Mouse (Mus musculus): ENCODE results near the gene Pde7b.
A peak's percentile ranks its signal among the peaks of the same experiment; 100 is the strongest.

Pde7b gene

GRCm38 (mm10) chr10:20492216-20492964, 232.5 kb downstream of the Pde7b start:
- peak; percentile 35 for DNase-seq

DNA sequence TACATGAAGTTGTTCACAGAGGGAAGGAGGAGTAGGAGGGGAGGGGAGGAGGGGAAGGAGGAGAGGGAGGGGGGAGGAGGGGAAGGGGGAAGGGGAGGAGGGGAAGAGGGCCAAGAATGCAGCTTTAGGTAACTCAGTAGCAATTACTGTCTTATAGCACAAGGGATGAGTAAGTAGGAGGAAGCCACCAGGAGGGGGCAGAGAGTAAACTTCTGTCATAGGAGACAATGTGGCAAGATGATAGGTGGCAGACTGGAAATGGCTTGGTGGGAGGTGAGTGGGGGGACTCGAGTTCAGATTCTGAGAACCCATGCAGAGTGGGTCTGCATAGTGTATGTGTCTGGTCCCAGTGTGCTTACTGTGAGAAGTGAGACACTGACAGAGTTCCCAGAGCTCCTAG, 234.1 kb downstream of the Pde7b start:
- DNase-seq: no peak

DNA sequence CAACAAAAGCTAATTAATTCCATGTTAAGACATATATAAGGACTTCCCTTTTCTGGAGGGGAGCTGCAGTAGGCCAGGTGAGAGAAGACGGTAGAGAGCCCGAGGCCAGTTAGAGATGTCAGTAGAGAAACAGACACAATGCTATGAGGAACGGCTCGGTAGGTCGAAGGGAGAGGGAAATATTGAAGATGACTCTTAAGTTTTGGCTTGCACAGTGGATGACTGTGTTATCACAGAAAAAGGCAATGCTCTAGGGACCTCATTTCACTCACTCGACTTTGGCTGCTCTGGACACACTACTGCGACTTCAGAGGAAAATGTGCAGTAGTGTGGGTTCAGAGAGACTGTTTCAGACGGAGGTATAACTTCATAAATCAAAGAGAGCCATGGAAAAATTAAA, 234.6 kb downstream of the Pde7b start:
- DNase-seq: no peak

GRCm38 (mm10) chr10:20486461-20487253, 238.2 kb downstream of the Pde7b start:
- DNase-seq: peak; percentile 86

DNA sequence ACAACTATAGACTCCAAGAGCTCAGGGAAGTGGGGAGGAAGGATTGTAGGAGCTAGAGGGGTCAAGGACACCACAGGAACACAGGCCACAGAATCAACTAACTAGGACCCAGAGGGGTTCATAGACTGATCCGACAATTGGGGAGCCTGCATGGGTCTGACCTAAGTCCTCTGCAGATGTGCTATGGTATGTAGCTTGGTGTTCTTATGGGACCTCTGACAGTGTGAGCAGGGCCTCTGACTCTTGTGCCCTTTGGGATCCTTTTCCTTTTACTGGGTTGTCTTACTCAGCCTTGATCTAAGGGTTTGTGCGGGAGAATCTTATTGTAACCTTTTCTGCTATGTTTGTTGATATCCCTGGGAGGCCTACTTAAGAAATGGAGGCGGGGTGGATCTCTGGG, 239.1 kb downstream of the Pde7b start:
- DNase-seq: no peak

GRCm38 (mm10) chr10:20479481-20479880, 245.4 kb downstream of the Pde7b start:
- peak; percentile 61 for DNase-seq

- peak; percentile 51 for DNase-seq
Measured at GRCm38 (mm10) chr10:20478456-20478855, 246.4 kb downstream of the Pde7b start.

- no peak for DNase-seq
Measured at GRCm38 (mm10) chr10:20474831-20475230, 250.0 kb downstream of the Pde7b start.

DNA sequence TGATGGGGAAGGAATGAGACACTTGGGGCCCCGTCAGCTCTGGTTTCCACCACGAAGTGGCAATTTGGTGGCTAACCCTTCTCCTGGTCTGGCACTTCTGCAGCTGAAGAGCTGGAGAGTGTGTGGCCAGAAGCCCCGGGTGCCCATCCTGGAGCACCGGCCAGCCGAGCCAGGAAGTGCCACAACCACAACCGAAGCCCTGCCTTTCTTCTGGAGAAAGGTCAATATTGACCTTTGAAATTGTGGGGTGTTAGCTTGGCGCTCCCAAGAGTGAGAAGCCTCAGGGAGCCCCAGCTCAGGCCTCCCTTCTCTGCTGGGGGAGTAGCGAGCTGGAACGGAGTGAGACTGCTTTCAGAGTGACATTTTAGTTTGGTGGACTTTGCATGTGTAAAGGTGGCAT, 250.8 kb downstream of the Pde7b start:
- DNase-seq: no peak

DNA sequence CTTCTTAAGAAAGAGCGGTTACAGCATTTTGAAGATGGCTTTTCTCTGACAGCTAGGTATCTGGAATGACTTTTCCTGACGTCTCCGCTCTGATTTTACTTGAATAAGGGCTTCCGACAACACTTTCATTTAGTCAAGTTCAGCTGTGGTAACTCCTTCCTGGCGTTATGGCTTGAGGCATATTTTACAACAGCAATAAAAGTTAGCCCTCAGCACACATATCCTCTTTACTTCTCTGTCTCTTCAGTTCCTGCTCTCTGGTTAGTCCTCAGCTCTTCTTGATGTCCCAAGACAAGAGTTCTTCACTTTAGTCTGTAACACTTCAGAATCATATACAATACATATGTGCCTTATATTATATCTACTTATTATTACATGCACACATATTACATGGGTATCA, 251.4 kb downstream of the Pde7b start:
- no peak for DNase-seq

DNA sequence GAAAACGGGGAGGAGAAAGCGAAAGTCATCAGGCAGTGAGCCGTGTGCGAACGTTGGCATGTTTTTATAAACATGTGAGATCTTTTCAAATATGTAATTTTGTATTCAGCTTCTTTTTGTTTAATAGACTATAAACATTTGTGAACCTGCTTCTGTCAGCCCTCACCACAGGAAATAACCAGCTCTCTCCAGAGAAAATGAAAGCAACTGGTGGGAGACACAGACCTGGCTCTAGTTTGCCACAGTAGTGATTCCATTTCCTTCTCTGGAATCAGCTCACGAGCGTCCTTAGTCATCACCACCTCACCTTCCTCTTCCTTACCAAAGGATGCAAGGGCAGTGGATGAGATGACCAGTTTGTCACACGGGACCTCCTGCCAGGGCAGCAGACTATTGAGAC, 252.9 kb downstream of the Pde7b start:
- no peak for DNase-seq

DNA sequence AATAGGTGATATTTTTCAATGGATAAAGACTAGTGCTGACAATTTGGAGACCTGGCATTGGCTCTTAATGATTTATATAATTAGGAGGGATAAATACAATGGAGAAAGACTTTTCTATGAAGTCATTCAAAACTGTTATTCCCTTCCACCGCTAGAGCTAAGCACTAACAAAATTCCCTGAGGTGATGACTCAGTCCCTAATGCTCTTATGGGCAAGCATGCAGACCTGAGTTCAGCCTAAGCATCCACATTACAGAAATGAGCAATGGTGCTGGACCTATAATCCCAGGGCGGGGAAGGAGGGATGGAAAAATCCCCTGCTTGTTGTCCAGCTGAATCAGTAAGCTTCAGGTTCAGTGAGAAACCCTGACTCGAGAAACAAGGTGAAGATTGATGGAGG, 260.2 kb downstream of the Pde7b start:
- DNase-seq: no peak

GRCm38 (mm10) chr10:20463941-20464340, 260.9 kb downstream of the Pde7b start:
- DNase-seq: no peak

- DNase-seq: no peak
Measured at GRCm38 (mm10) chr10:20462596-20462995, 262.3 kb downstream of the Pde7b start.

- DNase-seq: no peak
Measured at GRCm38 (mm10) chr10:20459657-20460350, 265.1 kb downstream of the Pde7b start.

DNA sequence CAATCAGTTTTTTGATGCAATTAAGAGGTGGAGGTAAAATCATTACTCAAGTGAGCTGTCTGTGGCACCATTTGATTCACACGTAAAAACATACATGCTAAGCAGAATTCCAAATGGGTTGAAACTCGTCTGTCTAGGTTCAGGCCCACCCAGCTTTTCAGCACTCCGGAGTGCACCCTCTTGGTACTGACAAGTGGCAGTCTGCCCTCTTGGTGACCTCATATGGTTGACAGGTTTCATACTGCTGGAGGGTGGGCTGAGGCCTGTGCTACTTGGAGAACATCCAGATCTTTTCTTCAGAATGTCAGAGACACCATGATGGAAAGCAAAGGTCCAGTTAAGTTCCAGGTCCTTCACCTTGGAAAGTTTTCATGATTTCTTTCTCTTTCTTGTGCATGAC, 265.7 kb downstream of the Pde7b start:
- no peak for DNase-seq

DNA sequence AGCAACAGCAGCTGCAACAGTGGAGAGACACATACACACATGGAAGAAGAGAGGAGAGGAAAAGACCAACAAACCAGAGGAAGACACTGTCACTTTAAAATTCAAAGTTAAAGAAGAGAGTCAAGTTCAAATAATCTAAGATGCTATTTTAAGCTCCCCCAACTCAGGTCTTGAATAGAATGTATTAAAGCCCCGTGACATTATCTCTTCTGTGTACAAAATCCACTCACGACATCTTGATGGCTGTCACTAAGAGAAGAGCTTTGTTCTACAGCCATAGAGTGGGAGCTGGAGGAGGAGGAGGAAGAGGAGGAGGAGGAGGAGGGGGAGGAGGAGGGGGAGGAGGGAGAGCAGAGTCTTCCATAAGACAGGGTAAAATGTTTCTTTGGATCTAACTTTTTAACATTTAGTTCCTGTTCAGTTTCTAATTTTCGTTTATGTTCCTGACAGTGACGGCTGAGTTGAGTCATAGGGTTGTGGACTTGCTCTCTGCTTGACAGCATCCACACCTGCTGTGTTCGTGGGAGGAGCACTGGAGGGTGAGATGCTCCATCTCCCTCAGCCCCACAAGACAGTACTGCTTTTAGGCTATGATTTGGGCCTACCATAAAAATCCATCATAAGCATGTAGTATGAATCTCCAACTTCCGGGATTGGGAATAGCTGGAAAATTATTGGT, 270.4 kb downstream of the Pde7b start:
- DNase-seq: no peak

- DNase-seq: no peak
Measured at GRCm38 (mm10) chr10:20437428-20437827, 287.4 kb downstream of the Pde7b start.

GRCm38 (mm10) chr10:20437021-20437420, 287.9 kb downstream of the Pde7b start:
- no peak for DNase-seq

DNA sequence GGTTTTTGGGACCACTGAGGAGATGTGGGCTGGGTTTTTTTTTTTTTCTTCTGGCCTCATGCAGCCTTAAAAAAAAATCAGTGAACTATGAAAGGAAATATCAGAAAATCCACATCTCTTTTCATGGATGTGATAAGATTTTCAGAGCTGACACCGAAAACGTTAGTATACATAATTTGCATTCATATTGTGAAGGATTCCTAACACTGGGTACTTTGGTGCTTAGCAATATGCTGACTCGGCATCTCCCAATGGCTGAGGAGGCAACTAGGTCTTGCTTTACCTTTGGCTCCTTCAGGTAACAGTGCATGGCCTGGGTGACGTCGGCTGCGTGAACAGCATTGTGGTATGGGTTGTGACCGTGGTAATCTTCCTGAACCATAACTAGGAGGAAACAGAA, 289.0 kb downstream of the Pde7b start:
- DNase-seq: no peak

DNA sequence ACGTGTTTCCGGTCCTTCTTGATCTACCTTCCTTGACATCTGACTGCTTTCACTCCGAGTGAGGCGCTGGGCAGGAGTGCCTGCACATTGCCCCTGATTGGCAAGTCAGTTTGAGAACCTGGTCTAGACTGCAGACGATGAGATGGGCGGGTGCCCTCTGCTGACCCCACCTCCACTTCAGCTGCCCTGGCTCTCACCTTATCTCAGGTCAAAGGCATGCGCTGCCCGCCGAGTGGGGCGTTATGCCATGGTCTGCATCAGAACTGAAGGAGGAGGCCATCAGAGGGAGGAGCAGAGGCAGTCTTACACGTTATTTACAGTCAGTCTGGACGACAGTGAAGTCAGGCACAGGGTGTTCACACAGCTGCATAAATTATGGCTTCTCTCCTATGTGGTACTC, 293.5 kb downstream of the Pde7b start:
- no peak for DNase-seq

- no peak for DNase-seq
Measured at GRCm38 (mm10) chr10:20421299-20421883, 303.5 kb downstream of the Pde7b start.

DNA sequence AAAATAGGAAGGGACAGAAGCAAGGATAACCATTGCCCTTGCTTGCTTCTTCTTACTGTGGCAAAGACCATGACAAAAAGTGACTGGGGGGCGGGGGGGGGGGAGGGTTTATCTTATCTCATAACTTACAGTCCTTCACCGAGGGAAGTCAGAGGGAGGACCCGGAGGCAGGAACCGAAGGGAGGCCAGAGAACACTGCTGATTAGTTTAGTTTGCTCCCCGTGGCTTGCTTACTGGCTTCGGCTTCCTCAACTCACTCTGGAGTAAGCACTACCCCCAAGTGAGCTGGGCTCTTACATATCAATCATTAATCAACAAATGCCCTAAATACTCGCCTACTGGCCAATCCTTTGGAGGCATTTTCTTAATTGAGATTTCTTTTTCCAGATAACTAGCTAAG, 304.6 kb downstream of the Pde7b start:
- peak; percentile 70 for DNase-seq

Measured in kidney, adult 9 months (tissue).